Mouse (Mus musculus) spleen, adult 2 months (tissue): ENCODE data around the gene Rragd.

Experiments
- CTCF ChIP-seq: fragments of 200-500 bp; IDR thresholded peaks from 2 replicates; pipeline ENCODE4 v1.5.1; 2011; ENCODE audit warnings: mild to moderate bottlenecking, inconsistent platforms; ENCODE audit not compliant: insufficient read depth, insufficient read length, insufficient replicate concordance; ENCODE audit errors: extremely low read depth
- POLR2A ChIP-seq: fragments of 200-500 bp; IDR thresholded peaks from 2 replicates; pipeline ENCODE4 v1.6.1; 2011; ENCODE audit warnings: low read depth, low read length, inconsistent platforms

- no peak for TF ChIP-seq POLR2A
- TF ChIP-seq CTCF: no peak
Observed at GRCm38 (mm10) chr4:33010078-33010477, 27.2 kb downstream of the Rragd start.
